Mouse (Mus musculus): Measurements from ENCODE around the gene Kif13a. TPM values are rescaled to one million over a fixed set of nuclear protein-coding genes. Genes with fewer than 3 reads are reported as not detected.

Kif13a gene
- total RNA-seq, 4 experiments from 2014 or later = 22.8 to 32.5 (median 26.4) TPM

- no peak for DNase-seq (ENCODE audit: low spot score in 2 of 2)
These were observed 44.5 kb downstream of the Kif13a start for GRCm38 (mm10) chr13:46884898-46885758.

- DNase-seq (ENCODE audit: low spot score in 2 of 2) = no peak
These were observed 45.7 kb downstream of the Kif13a start for GRCm38 (mm10) chr13:46883976-46884375.

- DNase-seq (ENCODE audit: low spot score in 2 of 2) = no peak
These were observed 46.3 kb downstream of the Kif13a start for GRCm38 (mm10) chr13:46883381-46883780.

GRCm38 (mm10) chr13:46880736-46881135 lies 48.9 kb downstream of the Kif13a start:
- DNase-seq (ENCODE audit: low spot score in 2 of 2) = no peak

GRCm38 (mm10) chr13:46880243-46880642 lies 49.4 kb downstream of the Kif13a start:
- DNase-seq (ENCODE audit: low spot score in 2 of 2) = no peak

GRCm38 (mm10) chr13:46877049-46877448 lies 52.6 kb downstream of the Kif13a start:
- no peak for DNase-seq (ENCODE audit: low spot score in 2 of 2)

GRCm38 (mm10) chr13:46875377-46875776 lies 54.3 kb downstream of the Kif13a start:
- no peak for DNase-seq (ENCODE audit: low spot score in 2 of 2)

GRCm38 (mm10) chr13:46872732-46873131 lies 56.9 kb downstream of the Kif13a start:
- DNase-seq (ENCODE audit: low spot score in 2 of 2) = no peak

- peak in 1 of 2 experiments; percentile 14 for DNase-seq (ENCODE audit: low spot score in 2 of 2)
These were observed 57.5 kb downstream of the Kif13a start for GRCm38 (mm10) chr13:46872194-46872593.

- no peak for DNase-seq (ENCODE audit: low spot score in 2 of 2)
These were observed 60.2 kb downstream of the Kif13a start for GRCm38 (mm10) chr13:46869464-46869863.

- DNase-seq (ENCODE audit: low spot score in 2 of 2) = no peak
These were observed 66.4 kb downstream of the Kif13a start for GRCm38 (mm10) chr13:46863169-46863748.

GRCm38 (mm10) chr13:46859876-46860275 lies 69.8 kb downstream of the Kif13a start:
- no peak for DNase-seq (ENCODE audit: low spot score in 2 of 2)

GRCm38 (mm10) chr13:46859173-46859572 lies 70.5 kb downstream of the Kif13a start:
- no peak for DNase-seq (ENCODE audit: low spot score in 2 of 2)

GRCm38 (mm10) chr13:46858835-46859152 lies 70.9 kb downstream of the Kif13a start:
- DNase-seq (ENCODE audit: low spot score in 2 of 2) = no peak

GRCm38 (mm10) chr13:46858143-46858834 lies 71.4 kb downstream of the Kif13a start:
- no peak for DNase-seq (ENCODE audit: low spot score in 2 of 2)

GRCm38 (mm10) chr13:46854456-46854855 lies 75.2 kb downstream of the Kif13a start:
- DNase-seq (ENCODE audit: low spot score in 2 of 2) = no peak

- DNase-seq (ENCODE audit: low spot score in 2 of 2) = no peak
These were observed 77.2 kb downstream of the Kif13a start for GRCm38 (mm10) chr13:46852470-46852869.

- no peak for DNase-seq (ENCODE audit: low spot score in 2 of 2)
These were observed 84.2 kb downstream of the Kif13a start for GRCm38 (mm10) chr13:46845456-46845855.

GRCm38 (mm10) chr13:46844561-46845235 lies 85.0 kb downstream of the Kif13a start:
- peak in 1 of 2 experiments; percentile 29 for DNase-seq (ENCODE audit: low spot score in 2 of 2)

GRCm38 (mm10) chr13:46843646-46844045 lies 86.0 kb downstream of the Kif13a start:
- no peak for DNase-seq (ENCODE audit: low spot score in 2 of 2)

- no peak for DNase-seq (ENCODE audit: low spot score in 2 of 2)
These were observed 87.5 kb downstream of the Kif13a start for GRCm38 (mm10) chr13:46842185-46842584.

- no peak for DNase-seq (ENCODE audit: low spot score in 2 of 2)
These were observed 88.0 kb downstream of the Kif13a start for GRCm38 (mm10) chr13:46841668-46842067.

Data from layer of hippocampus, adult 8-10 months (tissue).